Mouse (Mus musculus): ENCODE data around the gene Smyd4.

DNA sequence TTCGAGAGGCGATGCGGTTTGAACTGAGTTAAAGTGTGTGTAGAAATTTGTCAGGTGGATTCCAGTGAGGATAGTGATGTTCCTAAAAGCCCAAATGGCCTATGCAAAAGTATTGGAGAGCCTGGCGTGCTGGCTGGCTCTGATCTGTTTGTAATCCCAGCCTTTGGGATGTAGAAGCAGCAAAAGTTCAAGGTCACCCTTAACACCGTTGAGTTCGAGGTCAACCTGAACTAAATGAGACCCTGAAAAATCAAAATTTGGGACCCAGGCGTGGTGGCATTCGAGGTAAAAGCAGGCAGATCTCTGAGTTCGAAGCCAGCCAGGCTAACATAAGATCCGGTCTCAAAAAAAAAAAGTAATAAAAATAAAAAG lies 643 bp downstream of the Smyd4 start:
- no peak for TF ChIP-seq CTCF (IDR thresholded peaks at IDR 0.05; ENCODE audit: insufficient read depth, low read depth, low read length)
- TF ChIP-seq POLR2A (IDR thresholded peaks at IDR 0.05; ENCODE audit: insufficient read depth, low read depth, low read length), result no peak
